Comparison of ENCODE assay signal across 21 mouse cellular contexts in genomic region chr16:58682870-58683269, GRCm38 (mm10). TPM values are rescaled to one million over a fixed set of nuclear protein-coding genes. Genes with fewer than 3 reads are reported as not detected.
"Had no signal": no experiment of that assay in that cellular context is flagged by ENCODE, and none has a peak within 500 bp of the region (broad histone marks: within the 10 kb centered on the region; RNA-seq: fewer than 3 reads in every experiment).

No protein-coding gene starts in this region.

- H3K9me3 ChIP-seq: limb, embryonic 13.5 days; midbrain, embryonic 12.5 days; neural tube, embryonic 13.5 days; stomach, embryonic 15.5 days had no signal

- DNase-seq: kidney, adult 8-10 months; kidney, postnatal 25 days; layer of hippocampus, postnatal 36 days; left cerebral cortex, postnatal 4 days; lung, embryonic 14.5 days; lung, postnatal 14 days; right cerebral cortex, postnatal 14 days; thymus, postnatal 4 days had no signal

- H3K4me2 ChIP-seq: limb, embryonic 13.5 days; lung, embryonic 14.5 days; midbrain, embryonic 12.5 days; neural tube, embryonic 13.5 days; stomach, embryonic 15.5 days had no signal

- H3K27me3 ChIP-seq: limb, embryonic 13.5 days; midbrain, embryonic 12.5 days; neural tube, embryonic 13.5 days; stomach, embryonic 15.5 days had no signal

- H3K9ac ChIP-seq: limb, embryonic 13.5 days; liver, embryonic 14.5 days; lung, embryonic 14.5 days; midbrain, embryonic 12.5 days; neural tube, embryonic 13.5 days; stomach, embryonic 15.5 days had no signal

- H3K4me3 ChIP-seq: limb, embryonic 13.5 days; midbrain, embryonic 12.5 days; neural tube, embryonic 13.5 days; stomach, embryonic 15.5 days had no signal

- ATAC-seq: hindbrain, embryonic 16.5 days; inflammation-experienced regulatory T-cells, adult 6 months; intestine, postnatal 0 days; midbrain, embryonic 16.5 days had no signal

- H3K4me1 ChIP-seq: limb, embryonic 13.5 days; midbrain, embryonic 12.5 days; neural tube, embryonic 13.5 days; stomach, embryonic 15.5 days had no signal

- H3K27ac ChIP-seq: limb, embryonic 13.5 days; liver, embryonic 14.5 days; midbrain, embryonic 12.5 days; neural tube, embryonic 13.5 days; stomach, embryonic 15.5 days had no signal

RNA-seq across cellular contexts. Expression of gene Gpr15, which starts 36.0 kb away (rescaled TPM):
- total RNA-seq: layer of hippocampus, postnatal 36 days; left cerebral cortex, postnatal 10 days; left cerebral cortex, postnatal 4 days; megakaryocyte-erythroid progenitor cell, adult 5-6 weeks had no signal
- polyA plus RNA-seq: hindbrain, embryonic 16.5 days; kidney, embryonic 16.5 days; limb, embryonic 13.5 days; lung, embryonic 14.5 days; neural tube, embryonic 13.5 days had no signal

RNA-seq across cellular contexts. Expression of gene E330017A01Rik, which starts 44.3 kb away (rescaled TPM):
- total RNA-seq: layer of hippocampus, postnatal 36 days; left cerebral cortex, postnatal 10 days; left cerebral cortex, postnatal 4 days; megakaryocyte-erythroid progenitor cell, adult 5-6 weeks had no signal
- polyA plus RNA-seq: hindbrain, embryonic 16.5 days; inflammation-experienced regulatory T-cells, adult 6 months; intestine, postnatal 0 days; kidney, embryonic 16.5 days; limb, embryonic 13.5 days; liver, embryonic 14.5 days; lung, embryonic 14.5 days; midbrain, embryonic 12.5 days; midbrain, embryonic 16.5 days; spleen, adult 2 months; stomach, embryonic 15.5 days had no signal
